Mouse (Mus musculus) bone marrow, adult 2 months (tissue): ENCODE measurements at regions not wholly inside any gene's neighbourhood (a gene's known extent, or its start where the extent isn't known, plus 50 kb on each side); places are given as distances from the start of the nearest gene placed in this dataset.

Source experiments
- H3K27ac ChIP-seq: fragments of 200-500 bp; 2 replicates; pipeline ENCODE4 v1.5.1; 2012; ENCODE audit warnings: low read depth, mild to moderate bottlenecking, control low read depth, inconsistent platforms, low read length; ENCODE audit not compliant: control insufficient read depth, poor library complexity, insufficient read depth
- H3K4me1 ChIP-seq: fragments of 200-500 bp; 2 replicates; pipeline ENCODE4 v1.6.1; 2011; ENCODE audit warnings: low read length; ENCODE audit not compliant: control insufficient read depth, insufficient read depth
- H3K4me3 ChIP-seq: fragments of 200-500 bp; replicated peaks from 2 replicates; pipeline ENCODE3; 2011; ENCODE audit warnings: mild to moderate bottlenecking, low read depth, low read length, control low read depth; ENCODE audit not compliant: control insufficient read depth
- CTCF ChIP-seq: fragments of 200-500 bp; IDR thresholded peaks from 2 replicates; pipeline ENCODE4 v1.5.1; 2011; ENCODE audit warnings: low read length, control low read depth; ENCODE audit not compliant: control insufficient read depth, insufficient read depth
- POLR2A ChIP-seq: fragments of 200-500 bp; IDR thresholded peaks from 2 replicates; pipeline ENCODE4 v1.6.1; 2011; ENCODE audit warnings: low read depth, mild to moderate bottlenecking, control low read depth, low read length, borderline replicate concordance; ENCODE audit not compliant: control insufficient read depth
- WGBS: fragments of 180-500 bp; shearing (Covaris S2); methylation state at CpG from one replicate; pipeline ENCODE4 v1.1.7; 2018; 5-methylcytosine and 5-hydroxymethylcytosine counted together

- no peaks in the 10 kb centered on the region; the same call in 1 of the 2 replicates for H3K4me1 ChIP-seq
- no peak overlapping the region for H3K27ac ChIP-seq
- no peak overlapping the region for H3K4me3 ChIP-seq
- 26% methylated on average over 17 of the region's 17 CpGs for WGBS
- TF ChIP-seq CTCF, result no peak
- no peak for TF ChIP-seq POLR2A
Measured at GRCm38 (mm10) chr2:178727930-178728793, 297.8 kb downstream of the Cdh26 start.

GRCm38 (mm10) chr2:178728794-178729120, 298.4 kb downstream of the Cdh26 start:
- H3K4me3 ChIP-seq, result no peak overlapping the region
- no peaks in the 10 kb centered on the region; the same call in 1 of the 2 replicates for H3K4me1 ChIP-seq
- no peak overlapping the region for H3K27ac ChIP-seq
- TF ChIP-seq POLR2A (no peak), CTCF (no peak)
- WGBS, result 29% methylated on average over 7 of the region's 7 CpGs

DNA sequence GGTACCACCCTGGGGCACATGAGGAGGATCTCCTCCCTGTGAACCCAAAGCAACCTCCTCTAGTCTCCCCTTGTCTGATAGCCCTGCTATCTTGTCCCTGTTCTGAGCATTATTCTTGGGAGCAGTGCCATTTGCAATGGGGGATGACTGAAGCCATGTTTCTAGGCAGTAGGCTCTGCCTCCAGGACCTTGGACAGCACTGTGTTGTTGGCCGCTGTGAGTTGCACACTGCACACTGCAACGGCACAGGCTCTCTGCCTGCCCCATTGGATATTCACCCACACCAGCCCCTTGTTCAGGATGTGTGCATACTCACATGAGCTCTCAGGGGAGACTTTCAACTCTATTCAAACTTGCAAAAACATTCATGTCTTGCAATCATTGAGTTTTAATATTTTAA, 304.8 kb downstream of the Cdh26 start:
- WGBS, result 11% methylated on average over 2 of the region's 2 CpGs
- H3K4me1 ChIP-seq, result no peaks in the 10 kb centered on the region
- H3K27ac ChIP-seq, result no peak overlapping the region
- H3K4me3 ChIP-seq, result no peak overlapping the region
- TF ChIP-seq CTCF, result no peak
- TF ChIP-seq POLR2A, result no peak

GRCm38 (mm10) chr2:178744617-178745016, 314.3 kb downstream of the Cdh26 start:
- TF ChIP-seq POLR2A, result no peak
- TF ChIP-seq CTCF, result no peak
- no peaks in the 10 kb centered on the region for H3K4me1 ChIP-seq
- WGBS, result 52% methylated on average over 4 of the region's 4 CpGs
- no peak overlapping the region for H3K4me3 ChIP-seq
- no peak overlapping the region for H3K27ac ChIP-seq

GRCm38 (mm10) chr2:178745296-178746015, 315.1 kb downstream of the Cdh26 start:
- 75% methylated on average over 14 of the region's 14 CpGs for WGBS
- no peaks in the 10 kb centered on the region for H3K4me1 ChIP-seq
- H3K27ac ChIP-seq, result no peak overlapping the region
- H3K4me3 ChIP-seq, result no peak overlapping the region
- no peak for TF ChIP-seq POLR2A
- no peak for TF ChIP-seq CTCF

DNA sequence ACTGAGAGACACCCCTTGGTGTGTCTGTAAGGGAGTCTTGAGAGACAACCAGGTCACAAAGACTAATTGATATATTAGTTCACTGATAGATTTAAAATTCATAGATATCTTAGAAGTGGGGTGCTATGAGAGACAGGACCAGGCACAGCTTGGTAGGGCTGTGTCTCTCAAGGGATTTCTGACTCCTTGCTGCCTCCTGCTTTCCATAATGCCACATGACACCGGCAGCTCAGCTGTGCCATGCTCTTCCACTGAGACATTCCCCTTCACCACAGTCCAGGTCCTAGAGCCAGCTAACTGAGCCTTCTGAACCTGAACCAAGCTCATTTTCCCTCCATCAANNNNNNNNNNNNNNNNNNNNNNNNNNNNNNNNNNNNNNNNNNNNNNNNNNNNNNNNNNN, 320.9 kb downstream of the Cdh26 start:
- H3K4me1 ChIP-seq, result no peaks in the 10 kb centered on the region
- no peak overlapping the region for H3K27ac ChIP-seq
- WGBS, result 71% methylated on average over 1 of the region's 1 CpGs
- TF ChIP-seq CTCF (no peak), POLR2A (no peak)
- H3K4me3 ChIP-seq, result no peak overlapping the region

DNA sequence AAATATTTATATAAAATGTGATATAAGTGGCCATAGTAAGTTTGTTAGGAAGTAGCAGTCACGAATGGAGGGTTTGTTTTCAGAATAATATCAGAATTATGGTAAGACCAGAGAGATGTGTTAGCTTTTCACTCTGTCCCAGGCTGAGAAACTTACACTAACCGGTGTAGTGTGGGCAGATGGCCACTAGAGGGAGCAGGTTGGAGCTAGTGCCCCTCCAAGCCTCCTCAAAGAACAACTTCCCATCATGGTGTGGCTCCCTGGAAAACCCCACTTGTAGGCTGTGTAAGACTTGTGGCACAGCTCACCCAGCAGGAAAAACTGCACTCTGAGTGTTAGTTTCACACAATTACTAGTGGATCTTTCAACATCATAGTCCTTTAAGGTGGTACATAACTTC, 328.0 kb downstream of the Cdh26 start:
- no peak overlapping the region for H3K27ac ChIP-seq
- H3K4me3 ChIP-seq, result no peak overlapping the region
- WGBS, result 1% methylated on average over 2 of the region's 2 CpGs
- H3K4me1 ChIP-seq, result no peaks in the 10 kb centered on the region
- TF ChIP-seq CTCF (peak; percentile 80), POLR2A (no peak)

- H3K27ac ChIP-seq, result no peak overlapping the region
- TF ChIP-seq CTCF (no peak), POLR2A (no peak)
- H3K4me3 ChIP-seq, result no peak overlapping the region
- 41% methylated on average over 4 of the region's 4 CpGs for WGBS
- H3K4me1 ChIP-seq, result no peaks in the 10 kb centered on the region
Measured at GRCm38 (mm10) chr2:178768526-178768925, 338.2 kb downstream of the Cdh26 start.
